27 mouse cellular contexts compared by ENCODE assay signal in genomic region chr11:29870174-29870573, GRCm38 (mm10).
"Had no signal": no experiment of that assay in that cellular context is flagged by ENCODE, and none has a peak within 500 bp of the region (broad histone marks: within the 10 kb centered on the region; RNA-seq: fewer than 3 reads in every experiment).

No protein-coding gene starts in this region.

- H3K27ac ChIP-seq: gastrocnemius, adult 2 months; heart, embryonic 10.5 days; hindbrain, embryonic 10.5 days; hindbrain, embryonic 12.5 days; hindbrain, embryonic 14.5 days; intestine, embryonic 15.5 days; layer of hippocampus, adult 2 months; left cerebral cortex, adult 2 months; limb, embryonic 13.5 days; limb, embryonic 15.5 days; liver, embryonic 12.5 days; liver, embryonic 14.5 days had no signal

- H3K27me3 ChIP-seq: heart, embryonic 12.5 days; hindbrain, embryonic 12.5 days; intestine, embryonic 15.5 days; limb, embryonic 13.5 days; limb, embryonic 15.5 days; liver, embryonic 12.5 days had no signal

- H3K9me3 ChIP-seq: heart, embryonic 10.5 days; heart, embryonic 12.5 days; hindbrain, embryonic 10.5 days; hindbrain, embryonic 12.5 days; intestine, embryonic 15.5 days; limb, embryonic 13.5 days; limb, embryonic 15.5 days; liver, embryonic 12.5 days had no signal

- DNase-seq: gastrocnemius, adult 2 months; gastrocnemius, postnatal 10 days; gastrocnemius, postnatal 25 days; heart, adult 18-20 months; heart, postnatal 10 days; heart, postnatal 4 days; kidney, adult 18-20 months; kidney, adult 8-10 months; kidney, postnatal 10 days; kidney, postnatal 25 days; kidney, postnatal 4 days; left cerebral cortex, postnatal 4 days had no signal

- H3K4me3 ChIP-seq: gastrocnemius, adult 2 months; heart, embryonic 10.5 days; heart, embryonic 12.5 days; hindbrain, embryonic 10.5 days; hindbrain, embryonic 12.5 days; intestine, embryonic 15.5 days; layer of hippocampus, adult 2 months; left cerebral cortex, adult 2 months; limb, embryonic 13.5 days; limb, embryonic 15.5 days; liver, embryonic 12.5 days had no signal

- H3K4me1 ChIP-seq: heart, embryonic 10.5 days; heart, embryonic 12.5 days; hindbrain, embryonic 10.5 days; hindbrain, embryonic 12.5 days; intestine, embryonic 15.5 days; limb, embryonic 13.5 days; limb, embryonic 15.5 days; liver, embryonic 12.5 days had no signal

- ATAC-seq: hindbrain, embryonic 16.5 days; inflammation-experienced regulatory T-cells, adult 6 months; intestine, embryonic 15.5 days; intestine, postnatal 0 days; liver, embryonic 12.5 days had no signal

- H3K9ac ChIP-seq: heart, embryonic 12.5 days; hindbrain, embryonic 12.5 days; hindbrain, embryonic 14.5 days; intestine, embryonic 15.5 days; limb, embryonic 13.5 days; limb, embryonic 15.5 days; liver, embryonic 12.5 days; liver, embryonic 14.5 days had no signal

- H3K4me2 ChIP-seq: heart, embryonic 12.5 days; hindbrain, embryonic 12.5 days; hindbrain, embryonic 14.5 days; intestine, embryonic 15.5 days; limb, embryonic 13.5 days; limb, embryonic 15.5 days; liver, embryonic 12.5 days had no signal

- H3K36me3 ChIP-seq: heart, embryonic 10.5 days; heart, embryonic 12.5 days; hindbrain, embryonic 10.5 days; hindbrain, embryonic 12.5 days; intestine, embryonic 15.5 days; limb, embryonic 13.5 days; limb, embryonic 15.5 days; liver, embryonic 12.5 days had no signal
